Mouse (Mus musculus) natural killer cell, adult 2 months (primary cell): ENCODE measurements around the gene Plppr5.

ENCODE experiments used
- DNase-seq, 2 experiments: peaks; one replicate each; pipeline ENCODE4 v3.0.0; 2022; ENCODE audit warnings: low spot score in 2 of 2

Plppr5 gene

GRCm38 (mm10) chr3:117574529-117575252 is at the start of gene Plppr5:
Gene Plppr5, plus strand, starts transcription at chr3:117574836.
- no peak for DNase-seq

- DNase-seq, result no peak
These were observed 24.7 kb upstream of the Plppr5 start for GRCm38 (mm10) chr3:117549899-117550298.

GRCm38 (mm10) chr3:117550526-117550925 is 24.1 kb upstream of the Plppr5 start:
- DNase-seq, result no peak

GRCm38 (mm10) chr3:117556972-117557371 is 17.7 kb upstream of the Plppr5 start:
- DNase-seq, result no peak

- DNase-seq, result no peak
These were observed 754 bp downstream of the Plppr5 start for GRCm38 (mm10) chr3:117575253-117575927.

- DNase-seq, result no peak
These were observed 1.3 kb downstream of the Plppr5 start for GRCm38 (mm10) chr3:117575928-117576254.

GRCm38 (mm10) chr3:117577349-117577748 is 2.7 kb downstream of the Plppr5 start:
- DNase-seq, result no peak

GRCm38 (mm10) chr3:117582628-117583027 is 8.0 kb downstream of the Plppr5 start:
- no peak for DNase-seq

- DNase-seq, result no peak
These were observed 27.8 kb downstream of the Plppr5 start for GRCm38 (mm10) chr3:117602404-117602803.

GRCm38 (mm10) chr3:117603458-117603857 is 28.8 kb downstream of the Plppr5 start:
- DNase-seq, result no peak

- DNase-seq, result no peak
These were observed 31.7 kb downstream of the Plppr5 start for GRCm38 (mm10) chr3:117606383-117606782.

- no peak for DNase-seq
These were observed 36.8 kb downstream of the Plppr5 start for GRCm38 (mm10) chr3:117611453-117611852.

GRCm38 (mm10) chr3:117614856-117615255 is 40.2 kb downstream of the Plppr5 start:
- DNase-seq, result no peak

- DNase-seq, result no peak
These were observed 50.8 kb downstream of the Plppr5 start for GRCm38 (mm10) chr3:117625257-117626001.

GRCm38 (mm10) chr3:117628799-117629198 is 54.2 kb downstream of the Plppr5 start:
- no peak for DNase-seq

- no peak for DNase-seq
These were observed 55.7 kb downstream of the Plppr5 start for GRCm38 (mm10) chr3:117630332-117630731.

GRCm38 (mm10) chr3:117648612-117649011 is 74.0 kb downstream of the Plppr5 start:
- no peak for DNase-seq

- DNase-seq, result no peak
These were observed 89.7 kb downstream of the Plppr5 start for GRCm38 (mm10) chr3:117664316-117664715.

- no peak for DNase-seq
These were observed 104.6 kb downstream of the Plppr5 start for GRCm38 (mm10) chr3:117679189-117679588.

- no peak for DNase-seq
These were observed 110.0 kb downstream of the Plppr5 start for GRCm38 (mm10) chr3:117684640-117685039.

- DNase-seq, result no peak
These were observed 111.4 kb downstream of the Plppr5 start for GRCm38 (mm10) chr3:117686036-117686435.

- no peak for DNase-seq
These were observed 112.0 kb downstream of the Plppr5 start for GRCm38 (mm10) chr3:117686648-117687047.

GRCm38 (mm10) chr3:117694736-117695135 is 120.1 kb downstream of the Plppr5 start:
- DNase-seq, result no peak
